Mouse (Mus musculus) frontal cortex, postnatal 25 days (tissue): ENCODE data around the gene Edc4.

Source experiments
- DNase-seq, 2 experiments: peaks; one replicate each; pipeline ENCODE4 v3.0.0; 2022; ENCODE audit warnings: low spot score in 2 of 2

Gene Edc4

DNA sequence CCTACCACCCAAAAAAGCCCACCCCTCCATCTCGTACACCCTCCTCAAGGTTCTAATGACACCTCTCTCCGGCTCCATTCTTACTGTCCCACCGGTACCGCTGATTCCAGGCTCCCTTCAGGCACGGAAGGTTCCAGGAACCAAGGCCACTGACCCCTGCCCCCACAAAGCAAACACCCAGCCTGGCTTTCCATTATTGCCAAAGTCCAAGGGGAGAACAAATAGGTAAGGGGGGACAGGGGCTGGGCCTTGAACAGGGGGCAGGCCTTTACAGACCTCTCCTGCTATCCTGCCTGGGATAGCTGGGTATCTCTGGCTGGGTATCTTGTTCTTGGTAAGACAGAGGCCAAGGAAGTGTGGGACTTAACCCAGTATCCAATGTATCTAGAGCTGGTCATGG lies 61.9 kb downstream of the Edc4 start:
- DNase-seq: no peak

- no peak for DNase-seq
Observed at GRCm38 (mm10) chr8:105943321-105943739, 62.6 kb downstream of the Edc4 start, which contains the start of gene Lcat. Gene Lcat, minus strand, starts transcription at chr8:105943382.
